Mouse (Mus musculus) C2C12 (cell line): ENCODE data around the gene Gm11595.
"Not testable (repeated sequence)": the region's sequence is repeated elsewhere in the genome, so short reads cannot be mapped to it uniquely, and the experiment has no call there.

Experiments used
- CTCF ChIP-seq: IDR thresholded peaks from one replicate; pipeline ENCODE4 v1.5.1; 2011; ENCODE audit not compliant: control insufficient read depth, insufficient read depth, insufficient read length
- MAX ChIP-seq: IDR thresholded peaks from one replicate; pipeline ENCODE4 v1.6.1; 2011; ENCODE audit warnings: mild to moderate bottlenecking, control low read depth
- MYOD1 ChIP-seq: IDR thresholded peaks from one replicate; pipeline ENCODE4 v1.6.1; 2011; ENCODE audit warnings: low read depth; ENCODE audit not compliant: control insufficient read depth, insufficient read length
- USF1 ChIP-seq: IDR thresholded peaks from one replicate; pipeline ENCODE4 v1.6.1; 2011; ENCODE audit warnings: low read depth, mild to moderate bottlenecking, control low read depth, moderate library complexity

GRCm38 (mm10) chr11:99772813-99773212 lies at the start of gene Gm11595:
- TF ChIP-seq CTCF, MAX, USF1, MYOD1: not testable (repeated sequence)
